Mouse (Mus musculus) liver, embryonic 12.5 days (tissue): Measurements from ENCODE around the gene Olfr340. TPM values are rescaled to one million over a fixed set of nuclear protein-coding genes. Genes with fewer than 3 reads are reported as not detected.
"Not testable (repeated sequence)": the region's sequence is repeated elsewhere in the genome, so short reads cannot be mapped to it uniquely, and the experiment has no call there.

Source experiments
- ATAC-seq: fragments of 200-750 bp; cut with Nextera tagmentation; 2 replicates; pipeline ENCODE4 v1.8.0; 2017; ENCODE audit warnings: moderate number of reproducible peaks, mild to moderate bottlenecking, moderate library complexity
- H3K27ac ChIP-seq: fragments of 300-500 bp; sonication (generic); 2 replicates; pipeline ENCODE4 v1.5.1; 2016; ENCODE audit warnings: mild to moderate bottlenecking
- H3K27me3 ChIP-seq: fragments of 300-500 bp; sonication (generic); replicated peaks from 2 replicates; pipeline ENCODE4 v1.6.1; 2016; ENCODE audit warnings: mild to moderate bottlenecking, moderate library complexity
- H3K36me3 ChIP-seq: fragments of 300-500 bp; sonication (generic); 2 replicates; pipeline ENCODE4 v1.6.1; 2016; ENCODE audit warnings: mild to moderate bottlenecking, moderate library complexity
- H3K4me1 ChIP-seq: fragments of 300-500 bp; sonication (generic); 2 replicates; pipeline ENCODE4 v1.6.1; 2016
- H3K4me2 ChIP-seq: fragments of 300-500 bp; sonication (generic); 2 replicates; pipeline ENCODE4 v1.6.1; 2016; ENCODE audit warnings: mild to moderate bottlenecking, moderate library complexity
- H3K4me3 ChIP-seq: fragments of 300-500 bp; sonication (generic); 2 replicates; pipeline ENCODE4 v1.5.1; 2016; ENCODE audit warnings: mild to moderate bottlenecking, moderate library complexity
- H3K9ac ChIP-seq: fragments of 300-500 bp; sonication (generic); 2 replicates; pipeline ENCODE4 v1.6.1; 2016; ENCODE audit warnings: mild to moderate bottlenecking, moderate library complexity
- H3K9me3 ChIP-seq: fragments of 300-500 bp; sonication (generic); replicated peaks from 2 replicates; pipeline ENCODE4 v1.6.1; 2016; ENCODE audit warnings: mild to moderate bottlenecking, moderate library complexity
- WGBS: fragments of 180-500 bp; shearing (Covaris S2); methylation state at CpG from one replicate; pipeline ENCODE4 v1.1.7; 2016; ENCODE audit not compliant: insufficient replicate concordance; 5-methylcytosine and 5-hydroxymethylcytosine counted together
- polyA plus RNA-seq: library from polyadenylated mRNA; unstranded; fragments of >200 nt; fragmentation: Nextera tagmentation; extraction: Ambion mirVana; gene quantifications from 2 replicates; pipeline ENCODE4 v1.2.1, GENCODE M21; 2016

Gene Olfr340
- not detected in 2 replicates for polyA plus RNA-seq

- Histone ChIP-seq H3K27ac (no peak within 1 kb of the TSS), H3K36me3 (no peaks in the 10 kb centered on the region), H3K4me2 (no peak within 1 kb of the TSS), H3K27me3 (no peaks in the 10 kb centered on the region), H3K9ac (no peak within 1 kb of the TSS), H3K9me3 (peaks cover 8% of the 10 kb centered on the region; the same call in 1 of the 2 replicates), H3K4me3 (no peak within 1 kb of the TSS), H3K4me1 (no peaks in the 10 kb centered on the region)
- WGBS = 40% methylated on average over 1 of the region's 1 CpGs
- ATAC-seq = no peak
These were observed at the start of gene Olfr340 for GRCm38 (mm10) chr2:36452287-36452686. Olfr340 (plus strand) TSS chr2:36452587.

DNA sequence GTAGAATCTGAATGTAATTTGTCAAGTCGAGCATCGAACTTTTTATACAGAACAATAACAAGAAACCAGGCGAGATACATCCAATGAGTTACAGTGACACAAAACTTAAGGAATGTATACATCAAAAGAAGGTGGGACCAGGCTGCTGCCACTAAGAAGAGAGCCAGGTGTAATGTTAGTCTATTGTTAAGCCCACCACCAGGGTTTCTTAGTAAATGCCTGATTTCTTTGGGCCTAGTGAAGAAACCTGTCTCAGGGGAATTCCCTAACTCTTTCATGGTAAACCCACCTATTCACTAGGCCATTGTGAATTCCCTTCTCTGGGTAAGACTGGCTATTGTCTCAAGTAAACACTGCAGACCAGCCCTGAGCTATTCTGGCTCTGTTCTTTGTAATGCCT is 37.2 kb upstream of the Olfr340 start:
- not testable (repeated sequence) for H3K9me3 ChIP-seq, H3K36me3 ChIP-seq, H3K4me1 ChIP-seq, H3K27me3 ChIP-seq, ATAC-seq, H3K4me2 ChIP-seq, H3K4me3 ChIP-seq, H3K27ac ChIP-seq, H3K9ac ChIP-seq
- 62% methylated on average over 3 of the region's 3 CpGs for WGBS

GRCm38 (mm10) chr2:36415591-36415990 is 36.8 kb upstream of the Olfr340 start:
- 72% methylated on average over 7 of the region's 7 CpGs for WGBS
- H3K9ac ChIP-seq, H3K27me3 ChIP-seq, H3K9me3 ChIP-seq, ATAC-seq, H3K36me3 ChIP-seq, H3K27ac ChIP-seq, H3K4me2 ChIP-seq, H3K4me3 ChIP-seq, H3K4me1 ChIP-seq: not testable (repeated sequence)

DNA sequence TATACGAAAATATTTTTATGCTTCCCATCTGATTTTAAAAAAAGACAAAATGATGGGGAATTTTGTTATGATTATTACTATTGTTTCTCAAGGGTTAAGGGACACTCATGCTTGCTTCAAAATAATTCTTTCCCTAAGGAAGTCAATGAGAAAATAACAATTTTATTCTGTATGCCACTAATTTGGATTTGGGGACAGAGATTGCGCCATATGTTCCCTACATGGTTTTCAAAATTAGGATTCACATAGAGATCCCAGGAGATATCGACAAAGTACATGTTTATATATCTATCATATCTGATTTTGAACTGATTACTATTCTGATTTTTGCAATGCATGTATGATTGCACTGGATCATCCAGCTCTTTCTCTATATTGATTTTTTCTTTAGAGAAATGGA is 33.7 kb upstream of the Olfr340 start, which contains the start of gene Olfr339:
Olfr339 (plus strand) TSS at position 301 of the 400 bp plus-strand sequence.
- Histone ChIP-seq H3K9ac (no peak within 1 kb of the TSS), H3K4me3 (no peak within 1 kb of the TSS), H3K4me1 (no peaks in the 10 kb centered on the region), H3K27me3 (no peaks in the 10 kb centered on the region), H3K36me3 (no peaks in the 10 kb centered on the region), H3K4me2 (no peak within 1 kb of the TSS), H3K9me3 (peaks cover 8% of the 10 kb centered on the region; the same call in 1 of the 2 replicates), H3K27ac (no peak within 1 kb of the TSS)
- 58% methylated on average over 3 of the region's 3 CpGs for WGBS
- ATAC-seq = no peak

DNA sequence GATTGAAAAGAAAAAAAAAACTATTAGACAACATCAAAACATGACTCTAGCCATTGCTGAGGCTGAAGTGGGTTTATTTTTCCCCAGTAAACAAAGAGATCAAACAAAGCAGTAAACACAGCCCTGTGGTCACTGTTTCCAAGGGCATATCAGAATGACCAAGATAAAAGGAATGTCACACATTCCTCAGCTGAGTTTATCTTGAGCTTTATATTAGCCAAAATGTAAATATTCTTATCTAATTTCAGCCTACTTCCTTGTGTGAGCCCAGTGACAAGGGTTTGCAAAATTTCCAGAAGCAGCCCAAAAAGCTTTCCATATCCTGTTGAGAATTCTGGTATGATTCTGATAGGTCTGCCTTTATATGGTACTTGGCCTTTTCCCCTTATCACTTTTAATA is 21.2 kb downstream of the Olfr340 start:
- H3K4me2 ChIP-seq = no peak overlapping the region
- no peaks in the 10 kb centered on the region for H3K36me3 ChIP-seq
- H3K27ac ChIP-seq = no peak overlapping the region
- ATAC-seq = no peak
- no peak overlapping the region for H3K9ac ChIP-seq
- 0 out of 2 replicates have a peak, but pooled peaks cover 7% of the 10 kb centered on the region for H3K9me3 ChIP-seq
- H3K27me3 ChIP-seq = no peaks in the 10 kb centered on the region
- no peak overlapping the region for H3K4me3 ChIP-seq
- no peaks in the 10 kb centered on the region for H3K4me1 ChIP-seq

DNA sequence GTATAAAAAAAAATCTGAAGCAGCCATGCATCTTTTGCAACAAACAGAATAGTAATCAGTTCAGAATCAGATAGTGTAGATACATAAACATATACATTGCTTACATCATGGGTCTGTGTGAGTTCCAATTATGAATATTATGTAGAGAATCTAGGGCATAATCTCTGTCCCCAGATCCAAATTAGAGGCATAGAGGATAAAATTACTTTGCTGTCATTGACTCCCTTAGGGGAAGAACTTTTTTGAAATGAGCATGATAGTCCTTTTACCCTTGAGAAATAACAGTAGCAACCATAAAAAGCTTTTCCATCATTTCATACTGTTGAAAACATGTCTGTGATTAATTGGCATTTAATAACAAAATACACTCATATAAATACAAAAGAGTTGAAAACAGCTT is 30.0 kb downstream of the Olfr340 start, which contains the start of gene Olfr341:
Olfr341 (minus strand) TSS at position 101 of the 400 bp plus-strand sequence.
- Histone ChIP-seq H3K36me3 (no peaks in the 10 kb centered on the region), H3K27me3 (no peaks in the 10 kb centered on the region), H3K4me1 (no peaks in the 10 kb centered on the region), H3K9me3 (no peaks in the 10 kb centered on the region), H3K9ac (no peak within 1 kb of the TSS), H3K27ac (no peak within 1 kb of the TSS), H3K4me3 (no peak within 1 kb of the TSS), H3K4me2 (no peak within 1 kb of the TSS)
- no peak for ATAC-seq

Other genes starting within 250 kb of the Olfr340 start
- 21.1 and 21.4 TPM in 2 replicates for gene Ptgs1, start 222.2 kb upstream of the Olfr340 start, polyA plus RNA-seq
- not detected in 2 replicates for gene Olfr338, start 79.1 kb upstream of the Olfr340 start, polyA plus RNA-seq
- not detected in 2 replicates for gene Olfr339, start 33.6 kb upstream of the Olfr340 start, polyA plus RNA-seq
- not detected in 2 replicates for gene Olfr341, start 29.9 kb downstream of the Olfr340 start, polyA plus RNA-seq
- gene Olfr342, start 72.4 kb downstream of the Olfr340 start, polyA plus RNA-seq = not detected in 2 replicates
- not detected in 2 replicates for gene Olfr344, start 114.1 kb downstream of the Olfr340 start, polyA plus RNA-seq
- not detected in 2 replicates for gene Olfr345, start 187.5 kb downstream of the Olfr340 start, polyA plus RNA-seq
- gene Olfr346, start 233.2 kb downstream of the Olfr340 start, polyA plus RNA-seq = not detected in 2 replicates